Mouse (Mus musculus) liver, adult 2 months (tissue): ENCODE measurements around the gene Gm29735. TPM values are rescaled to one million over a fixed set of nuclear protein-coding genes. Genes with fewer than 3 reads are reported as not detected.
"Not testable (repeated sequence)": the region's sequence is repeated elsewhere in the genome, so short reads cannot be mapped to it uniquely, and the experiment has no call there.

Source experiments
- DNase-seq: peaks from one replicate; pipeline ENCODE4 v3.0.0-alpha.2; 2011; ENCODE audit warnings: low read depth, low spot score; ENCODE audit errors: extremely low read depth
- H3K27ac ChIP-seq: fragments of 200-500 bp; replicated peaks from 2 replicates; pipeline ENCODE4 v1.5.1; 2012; ENCODE audit warnings: low read depth, mild to moderate bottlenecking, control low read depth, inconsistent platforms, low read length; ENCODE audit not compliant: insufficient read depth
- H3K27me3 ChIP-seq: fragments of 200-500 bp; 2 replicates; pipeline ENCODE4 v1.6.1; 2012; ENCODE audit warnings: mild to moderate bottlenecking, moderate library complexity, low read length, inconsistent platforms; ENCODE audit not compliant: control insufficient read depth, insufficient read depth
- H3K36me3 ChIP-seq: fragments of 200-500 bp; 2 replicates; pipeline ENCODE4 v1.6.1; 2012; ENCODE audit warnings: low read length, inconsistent platforms; ENCODE audit not compliant: control insufficient read depth, insufficient read depth
- H3K4me1 ChIP-seq: fragments of 200-500 bp; 2 replicates; pipeline ENCODE4 v1.6.1; 2011; ENCODE audit warnings: low read length; ENCODE audit not compliant: control insufficient read depth, insufficient read depth
- H3K4me3 ChIP-seq: fragments of 200-500 bp; 2 replicates; pipeline ENCODE4 v1.5.1; 2011; ENCODE audit warnings: low read depth, mild to moderate bottlenecking, control low read depth, low read length, moderate library complexity; ENCODE audit not compliant: insufficient read depth
- H3K79me2 ChIP-seq: fragments of 200-500 bp; 2 replicates; pipeline ENCODE4 v1.6.1; 2012; ENCODE audit warnings: inconsistent platforms, mild to moderate bottlenecking, low read length, moderate library complexity; ENCODE audit not compliant: control insufficient read depth, insufficient read depth
- H3K9ac ChIP-seq: fragments of 200-500 bp; 2 replicates; pipeline ENCODE4 v1.6.1; 2012; ENCODE audit warnings: low read depth, mild to moderate bottlenecking, control low read depth, inconsistent platforms, low read length
- CTCF ChIP-seq: fragments of 200-500 bp; IDR thresholded peaks from 2 replicates; pipeline ENCODE4 v1.5.1; 2011; ENCODE audit warnings: low read depth, low read length, control low read depth
- POLR2A ChIP-seq: fragments of 200-500 bp; IDR thresholded peaks from 2 replicates; pipeline ENCODE4 v1.6.1; 2011; ENCODE audit warnings: low read length, control low read depth; ENCODE audit not compliant: insufficient read depth; ENCODE audit errors: extremely low read depth
- WGBS: fragments of 180-500 bp; shearing (Covaris S2); methylation state at CpG from one replicate; pipeline ENCODE4 v1.1.7; 2018; 5-methylcytosine and 5-hydroxymethylcytosine counted together
- polyA plus RNA-seq: library from polyadenylated mRNA; depleted of rRNA; stranded (reverse); fragments of >200 nt; gene quantifications from 2 replicates; pipeline ENCODE4 v1.2.3, GENCODE M21; 2012; rRNA removed
- total RNA-seq: library from RNA; depleted of rRNA; stranded (reverse); fragments of >200 nt; gene quantifications from 2 replicates; pipeline ENCODE4 v1.2.3, GENCODE M21; 2014; rRNA removed

Gm29735 gene
- total RNA-seq (not detected in 2 replicates), polyA plus RNA-seq (not detected in 2 replicates)

DNA sequence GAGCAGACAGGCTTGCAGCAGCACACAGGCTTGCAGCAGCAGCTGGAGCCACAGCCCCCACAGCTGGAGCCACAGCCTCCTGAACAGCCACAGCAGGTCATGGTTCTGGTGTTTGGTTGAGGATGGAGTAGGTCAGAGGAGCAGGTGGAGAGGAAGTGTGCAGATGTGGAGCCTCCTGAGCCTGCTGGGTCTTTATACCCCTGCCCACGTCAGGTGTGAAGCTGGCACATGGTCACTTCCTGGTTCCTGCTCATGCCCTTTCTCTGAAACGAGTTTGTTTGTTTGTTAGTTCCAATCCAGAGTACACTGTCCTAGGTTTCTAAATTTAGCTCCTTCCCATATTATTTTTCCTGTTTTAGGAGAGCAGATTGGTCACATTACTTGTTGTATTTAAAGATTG, at the start of gene Gm29735:
Gene Gm29735 (minus strand): TSS at position 101 of the 400 bp plus-strand sequence.
- H3K4me3 ChIP-seq, H3K36me3 ChIP-seq, H3K27me3 ChIP-seq, H3K27ac ChIP-seq, DNase-seq, H3K9ac ChIP-seq, H3K79me2 ChIP-seq, H3K4me1 ChIP-seq: not testable (repeated sequence)
- WGBS, result 24% methylated on average over 2 of the region's 2 CpGs

DNA sequence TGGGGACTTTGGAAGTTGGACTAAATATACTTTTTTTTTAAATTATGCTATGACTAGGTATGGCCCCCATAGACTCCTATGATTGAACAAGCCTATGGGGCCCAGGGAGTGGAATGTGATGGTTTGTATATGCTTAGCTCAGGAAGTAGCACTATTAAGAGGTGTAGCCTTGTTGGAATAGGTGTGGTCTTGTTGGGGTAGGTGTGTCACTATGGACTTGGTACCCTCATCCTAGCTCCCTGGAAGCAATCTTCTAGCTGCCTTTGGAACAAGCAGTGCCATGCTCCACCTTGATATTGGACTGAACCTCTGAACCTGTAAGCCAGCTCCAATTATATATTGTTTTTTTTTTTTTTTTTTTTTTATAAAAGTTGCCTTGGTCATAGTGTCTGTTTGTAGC, 48.6 kb upstream of the Gm29735 start:
- Histone ChIP-seq H3K27me3 (0 out of 2 replicates have a peak, but pooled peaks cover 2% of the 10 kb centered on the region), H3K27ac (no peak overlapping the region), H3K4me1 (no peaks in the 10 kb centered on the region), H3K9ac (no peak overlapping the region), H3K36me3 (no peaks in the 10 kb centered on the region), H3K4me3 (no peak overlapping the region), H3K79me2 (no peaks in the 10 kb centered on the region)
- DNase-seq, result no peak
- TF ChIP-seq CTCF, result no peak
- TF ChIP-seq POLR2A, result no peak

DNA sequence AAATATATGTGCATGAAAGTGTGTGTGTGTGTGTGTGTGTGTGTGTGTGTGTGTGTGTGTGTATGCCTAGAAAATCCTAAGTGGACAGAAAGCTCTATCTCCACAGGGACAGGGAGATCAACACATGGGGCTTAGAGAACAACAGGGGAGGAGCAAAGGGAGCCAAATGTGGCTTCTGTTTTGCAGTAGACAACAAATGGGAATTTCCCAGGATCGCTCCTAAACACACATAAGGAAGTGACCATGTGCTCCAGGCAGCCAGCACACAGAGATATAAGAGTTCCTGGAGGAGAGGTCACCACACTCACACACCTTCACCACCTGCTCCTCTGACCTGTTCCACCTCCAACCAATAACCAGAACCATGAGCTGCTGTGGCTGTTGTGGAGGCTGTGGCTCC, 44.2 kb upstream of the Gm29735 start, which contains the start of gene Krtap5-3:
Gene Krtap5-3 (plus strand): TSS at position 301 of the 400 bp plus-strand sequence.
- 0 out of 2 replicates have a peak, but pooled peaks cover under 1% of the 10 kb centered on the region for H3K27me3 ChIP-seq
- no peaks in the 10 kb centered on the region for H3K79me2 ChIP-seq
- H3K4me3 ChIP-seq, result no peak within 1 kb of the TSS
- H3K27ac ChIP-seq, result no peak within 1 kb of the TSS
- no peak for DNase-seq
- TF ChIP-seq CTCF (no peak), POLR2A (no peak)
- no peaks in the 10 kb centered on the region for H3K36me3 ChIP-seq
- 47% methylated on average over 1 of the region's 1 CpGs for WGBS
- no peak within 1 kb of the TSS for H3K9ac ChIP-seq
- no peaks in the 10 kb centered on the region for H3K4me1 ChIP-seq

DNA sequence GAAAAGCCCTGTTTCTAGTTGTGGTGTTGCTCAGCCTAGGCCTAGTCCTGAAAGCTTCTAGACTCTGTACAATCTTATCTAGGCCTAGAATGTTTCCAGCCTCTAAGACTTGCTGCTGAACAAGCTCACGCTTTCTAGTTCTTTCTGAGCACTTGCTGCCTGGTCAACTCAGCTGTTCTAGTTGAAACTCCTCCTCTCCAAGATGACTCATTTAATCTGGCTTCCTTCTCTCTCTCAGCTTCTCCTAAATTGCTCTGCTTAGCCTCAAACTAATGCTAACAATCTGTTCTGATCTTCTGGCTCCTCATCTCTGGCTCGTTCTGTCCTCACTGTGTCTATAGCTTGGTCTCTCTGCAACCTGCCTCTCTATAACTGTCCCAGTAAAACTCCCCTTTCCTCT, 41.8 kb upstream of the Gm29735 start:
- H3K79me2 ChIP-seq, result no peaks in the 10 kb centered on the region
- no peaks in the 10 kb centered on the region for H3K27me3 ChIP-seq
- no peak for DNase-seq
- no peaks in the 10 kb centered on the region for H3K4me1 ChIP-seq
- no peaks in the 10 kb centered on the region for H3K36me3 ChIP-seq
- no peak overlapping the region for H3K9ac ChIP-seq
- H3K27ac ChIP-seq, result no peak overlapping the region
- no peak overlapping the region for H3K4me3 ChIP-seq
- TF ChIP-seq POLR2A, result no peak
- no peak for TF ChIP-seq CTCF
- 77% methylated on average over 2 of the region's 2 CpGs for WGBS

DNA sequence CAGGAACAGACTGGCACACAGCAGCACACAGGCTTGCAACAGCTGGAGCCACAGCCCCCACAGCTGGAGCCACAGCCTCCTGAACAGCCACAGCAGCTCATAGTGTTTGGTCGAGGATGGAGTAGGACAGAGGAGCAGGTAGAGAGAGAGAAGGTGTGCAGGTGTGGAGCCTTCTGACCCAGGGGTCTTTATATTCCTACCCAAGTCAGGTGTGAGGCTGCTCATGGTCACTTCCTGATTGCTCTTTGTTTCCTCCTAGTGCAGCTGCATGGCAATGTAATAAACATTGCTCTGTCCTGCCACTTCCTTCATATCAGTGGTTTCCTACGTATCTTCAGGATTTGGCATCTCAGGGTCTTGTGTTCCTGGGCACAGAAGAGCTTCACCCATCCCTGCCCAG, 33.4 kb upstream of the Gm29735 start, which contains the start of gene Gm10153:
Gene Gm10153 (minus strand): TSS at position 101 of the 400 bp plus-strand sequence.
- no peak within 1 kb of the TSS for H3K4me3 ChIP-seq
- 25% methylated on average over 2 of the region's 2 CpGs for WGBS
- TF ChIP-seq POLR2A (no peak), CTCF (no peak)
- no peak for DNase-seq
- H3K27ac ChIP-seq, result no peak within 1 kb of the TSS
- no peaks in the 10 kb centered on the region for H3K36me3 ChIP-seq
- H3K4me1 ChIP-seq, result no peaks in the 10 kb centered on the region
- peaks cover 2% of the 10 kb centered on the region; the same call in 1 of the 2 replicates for H3K27me3 ChIP-seq
- H3K79me2 ChIP-seq, result no peaks in the 10 kb centered on the region
- H3K9ac ChIP-seq, result no peak within 1 kb of the TSS

DNA sequence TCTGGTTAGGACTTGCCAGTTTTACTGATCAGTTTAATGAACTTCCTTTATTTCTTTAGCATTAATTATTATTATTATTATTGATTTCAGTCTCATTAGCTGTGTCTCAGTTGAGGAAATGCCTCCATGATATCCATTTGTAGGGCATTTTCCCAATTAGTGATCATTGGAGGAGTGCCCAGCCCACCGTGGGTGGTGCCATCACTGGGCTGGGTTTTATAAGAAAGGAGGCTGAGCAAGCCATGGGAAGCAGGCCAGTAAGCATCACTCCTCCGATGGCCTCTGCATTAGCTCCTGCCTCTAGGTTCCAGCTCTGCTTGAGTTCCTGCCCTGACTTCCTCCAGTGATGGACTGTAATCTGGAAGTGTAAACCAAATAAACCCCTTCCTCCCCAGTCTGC, 31.2 kb upstream of the Gm29735 start:
- Histone ChIP-seq H3K27ac (no peak overlapping the region), H3K9ac (no peak overlapping the region), H3K4me3 (no peak overlapping the region), H3K79me2 (no peaks in the 10 kb centered on the region), H3K4me1 (no peaks in the 10 kb centered on the region), H3K36me3 (no peaks in the 10 kb centered on the region), H3K27me3 (peaks cover 2% of the 10 kb centered on the region; the same call in 1 of the 2 replicates)
- DNase-seq, result no peak
- WGBS, result 73% methylated on average over 2 of the region's 2 CpGs
- TF ChIP-seq CTCF (no peak), POLR2A (no peak)
